Mouse (Mus musculus) B cell, adult 2 months (primary cell): ENCODE measurements around the gene Vmn1r44.
"Not testable (repeated sequence)": the region's sequence is repeated elsewhere in the genome, so short reads cannot be mapped to it uniquely, and the experiment has no call there.

Experiments
- DNase-seq, 2 experiments: peaks; one replicate each; pipeline ENCODE4 v3.0.0; 2022

The Vmn1r44 gene

GRCm38 (mm10) chr6:89883360-89883759, at the start of gene Vmn1r44:
Gene Vmn1r44 (plus strand): TSS chr6:89883660.
- DNase-seq: no peak

GRCm38 (mm10) chr6:89857552-89857951, 25.9 kb upstream of the Vmn1r44 start:
- no peak for DNase-seq

GRCm38 (mm10) chr6:89859839-89860238, 23.6 kb upstream of the Vmn1r44 start:
- no peak for DNase-seq

GRCm38 (mm10) chr6:89863792-89864191, 19.7 kb upstream of the Vmn1r44 start:
- DNase-seq: no peak

- DNase-seq: no peak
Observed at GRCm38 (mm10) chr6:89867276-89867675, 16.2 kb upstream of the Vmn1r44 start.

GRCm38 (mm10) chr6:89867976-89868375, 15.5 kb upstream of the Vmn1r44 start:
- DNase-seq: no peak

GRCm38 (mm10) chr6:89876313-89876712, 7.1 kb upstream of the Vmn1r44 start, which contains the start of the genes Vmn1r42 and Vmn1r43:
Gene Vmn1r42 (minus strand): TSS chr6:89876413.
Gene Vmn1r43 (minus strand): TSS chr6:89876413.
- not testable (repeated sequence) for DNase-seq

- DNase-seq: no peak
Observed at GRCm38 (mm10) chr6:89876963-89877362, 6.5 kb upstream of the Vmn1r44 start.

- DNase-seq: no peak
Observed at GRCm38 (mm10) chr6:89880867-89881266, 2.6 kb upstream of the Vmn1r44 start.

- no peak for DNase-seq
Observed at GRCm38 (mm10) chr6:89883812-89884211, 352 bp downstream of the Vmn1r44 start.

- not testable (repeated sequence) for DNase-seq
Observed at GRCm38 (mm10) chr6:89940498-89940897, 57.0 kb downstream of the Vmn1r44 start, which contains the start of gene Vmn1r45. Gene Vmn1r45 (minus strand): TSS chr6:89940598.

GRCm38 (mm10) chr6:89940926-89941325, 57.5 kb downstream of the Vmn1r44 start:
- DNase-seq: no peak
